Mouse (Mus musculus): ENCODE results near the gene Emd. TPM values are rescaled to one million over a fixed set of nuclear protein-coding genes. Genes with fewer than 3 reads are reported as not detected.
"Not testable (repeated sequence)": the region's sequence is repeated elsewhere in the genome, so short reads cannot be mapped to it uniquely, and the experiment has no call there.

Gene Emd
- 10 to 100 TPM; 57.6 to 61.6 TPM for total RNA-seq (2021)

DNA sequence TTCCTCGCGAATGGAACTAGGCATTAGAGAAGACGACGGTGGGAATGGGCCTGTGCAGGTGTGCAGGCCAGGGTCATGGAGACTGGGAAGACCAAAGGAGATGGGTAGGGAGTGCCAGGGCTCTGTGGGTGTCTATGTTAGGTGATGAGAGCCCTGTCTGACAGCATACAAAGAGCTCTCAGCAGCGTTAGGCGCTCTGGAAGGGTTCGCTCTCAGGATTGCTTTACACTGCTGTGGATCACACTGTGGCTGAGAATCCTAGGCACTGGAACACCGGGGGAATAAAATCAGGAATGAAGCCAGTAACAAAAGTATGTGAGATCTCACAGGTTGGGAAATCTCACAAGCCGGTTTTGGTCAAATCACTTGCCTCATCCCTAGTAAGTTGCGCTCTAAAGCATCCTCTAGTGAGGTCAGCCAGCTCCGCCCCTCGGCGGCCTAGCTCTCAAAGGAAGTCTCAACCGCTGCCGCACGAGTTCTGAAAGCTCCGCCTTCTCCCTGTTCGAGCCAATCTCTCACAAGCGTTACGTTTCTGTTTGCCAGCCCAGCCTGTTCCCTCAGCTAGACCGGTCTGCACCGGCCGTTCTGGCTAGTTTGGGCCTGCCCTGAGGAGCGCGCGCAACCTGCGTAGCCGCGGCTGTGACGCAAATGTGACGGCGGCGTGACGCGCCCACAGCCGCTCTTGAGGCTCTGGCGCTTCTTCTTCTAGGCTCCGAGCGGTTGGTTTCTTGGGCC, at the start of gene Emd:
Gene Emd (plus strand): TSS at position 535 of the 735 bp plus-strand sequence.
- peak; percentile 89 for DNase-seq

DNA sequence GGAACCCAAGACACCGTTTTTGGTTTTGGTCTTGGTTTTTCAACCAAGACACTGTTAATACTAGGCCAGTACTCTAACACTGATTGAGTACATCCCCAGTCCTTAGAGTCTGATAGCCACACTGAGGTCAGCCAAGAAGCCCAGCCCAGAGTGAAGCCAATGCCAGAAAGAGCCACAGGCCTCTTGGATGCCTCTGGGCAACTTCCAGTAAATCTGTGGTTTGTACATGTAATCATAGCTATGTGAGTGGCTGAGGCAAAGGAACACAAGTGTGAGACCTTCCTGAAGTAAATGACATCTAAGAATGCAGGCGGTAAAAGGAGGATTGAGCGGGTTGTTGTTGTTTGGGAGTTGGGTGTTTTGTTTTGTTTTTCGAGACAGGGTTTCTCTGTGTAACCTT, 36.0 kb upstream of the Emd start:
- no peak for DNase-seq

GRCm38 (mm10) chrX:74219449-74219848, 35.0 kb upstream of the Emd start:
- no peak for DNase-seq

DNA sequence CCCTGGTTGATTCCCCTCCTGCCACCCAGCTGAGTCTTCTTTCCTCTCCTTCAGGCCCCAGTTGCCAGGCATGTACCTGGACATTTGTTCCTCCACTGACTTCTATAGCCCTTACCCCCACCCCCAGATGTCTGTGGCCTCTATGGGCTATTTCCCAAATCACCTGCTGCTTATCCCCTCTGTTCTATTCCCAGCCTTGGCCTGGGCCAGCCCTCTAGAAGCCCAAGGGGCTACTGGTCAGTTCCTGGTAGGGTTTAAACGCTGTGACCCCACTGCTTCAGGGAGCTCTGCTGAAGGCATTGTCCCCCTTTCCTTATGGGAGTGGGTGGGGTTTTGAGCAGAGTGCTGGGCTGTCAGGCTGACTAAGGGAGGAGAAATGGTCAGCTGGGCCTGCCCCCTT, 34.4 kb upstream of the Emd start:
- not testable (repeated sequence) for DNase-seq

- no peak for DNase-seq
Measured at GRCm38 (mm10) chrX:74230038-74230437, 24.4 kb upstream of the Emd start.

GRCm38 (mm10) chrX:74233196-74233595, 21.3 kb upstream of the Emd start:
- no peak for DNase-seq

- no peak for DNase-seq
Measured at GRCm38 (mm10) chrX:74240332-74240731, 14.2 kb upstream of the Emd start.

GRCm38 (mm10) chrX:74243396-74243795, 11.1 kb upstream of the Emd start:
- DNase-seq, result no peak

DNA sequence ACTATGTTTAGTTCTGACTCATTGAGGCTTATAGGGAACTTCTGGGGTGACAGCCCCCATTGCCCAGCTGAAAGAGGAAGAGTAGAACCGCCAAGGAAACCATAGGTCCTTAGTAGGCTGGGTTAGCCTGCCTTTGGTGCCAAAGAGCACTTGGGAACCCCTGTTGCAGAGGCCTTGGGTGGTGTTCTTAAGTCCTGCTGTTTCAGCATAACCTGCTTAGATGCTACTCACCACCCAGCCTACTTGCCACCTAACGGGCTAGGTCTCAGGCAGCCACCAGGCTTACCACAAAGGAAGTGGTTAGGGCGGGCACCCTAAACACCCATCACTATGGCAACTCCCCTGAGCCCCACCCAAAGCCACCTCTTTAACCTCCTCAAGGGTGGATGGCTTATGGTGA, 10.7 kb upstream of the Emd start:
- DNase-seq, result no peak

DNA sequence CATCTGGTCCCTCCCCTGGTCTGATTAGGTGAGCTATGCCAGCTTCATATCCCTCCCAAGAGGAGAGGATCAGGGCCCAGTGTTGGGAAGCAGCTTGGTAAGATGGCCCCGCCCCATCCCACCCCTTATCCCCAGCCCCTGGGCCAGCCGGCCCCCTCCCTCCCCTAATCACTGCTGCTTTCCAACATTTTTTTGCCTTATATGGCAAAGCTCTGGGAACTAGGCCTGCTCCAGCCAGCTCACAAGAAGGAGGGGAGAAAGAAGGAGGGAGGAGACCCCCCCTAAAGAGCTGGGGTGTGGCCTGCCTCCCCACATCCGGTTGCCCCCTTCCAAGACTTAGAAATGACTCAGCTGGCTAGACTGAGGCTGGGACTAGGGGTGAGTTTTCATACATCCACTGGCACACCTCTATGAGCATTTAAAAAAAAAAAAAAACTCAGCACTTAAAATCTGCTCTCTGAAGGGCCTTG, 9.8 kb upstream of the Emd start:
- peak; percentile 65 for DNase-seq

DNA sequence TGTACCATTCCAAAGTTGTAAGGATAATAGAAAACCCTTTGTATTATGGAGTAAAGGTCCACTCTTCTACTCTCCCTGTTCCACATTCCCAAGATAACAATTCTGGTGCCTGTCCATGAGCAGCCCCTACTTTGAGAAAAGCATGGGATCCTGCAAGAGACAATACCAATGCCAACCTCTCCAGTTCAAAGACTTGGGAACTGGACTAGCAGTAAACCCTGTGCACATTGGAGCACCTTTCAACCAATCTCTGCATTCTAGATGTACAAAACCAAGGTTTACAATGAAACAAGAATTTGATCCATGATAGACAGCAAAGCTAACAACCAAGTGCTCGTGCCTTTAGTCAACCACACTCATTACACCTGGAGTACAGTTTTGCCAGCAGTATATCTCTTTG, 9.4 kb upstream of the Emd start:
- no peak for DNase-seq

GRCm38 (mm10) chrX:74245687-74246086, 8.8 kb upstream of the Emd start:
- DNase-seq, result peak; percentile 89

DNA sequence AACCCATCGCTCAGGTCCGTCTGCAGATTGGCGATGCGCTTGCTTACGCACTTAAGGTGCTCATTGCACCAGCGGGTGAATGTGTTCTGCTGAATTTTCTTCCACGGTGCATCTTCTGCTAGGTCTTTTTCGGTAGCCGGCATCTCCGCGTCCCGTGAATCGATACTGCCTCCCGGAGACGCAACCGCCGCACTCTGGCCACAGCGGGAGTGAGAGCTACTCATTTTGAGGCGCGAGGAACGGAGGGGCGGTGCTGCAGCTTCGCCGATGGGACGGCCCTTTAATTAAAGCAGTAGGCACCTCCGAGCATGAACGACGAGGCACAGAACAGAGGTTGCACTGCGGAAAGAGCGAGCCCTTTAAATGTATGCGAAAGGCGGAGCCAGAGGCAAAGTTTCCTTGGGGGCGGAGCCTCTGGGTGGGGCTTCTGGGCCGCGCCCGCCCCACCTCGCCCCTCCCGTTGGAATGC, 8.2 kb upstream of the Emd start:
- DNase-seq, result peak; percentile 88

GRCm38 (mm10) chrX:74246693-74247092, 7.8 kb upstream of the Emd start:
- DNase-seq, result peak; percentile 47

DNA sequence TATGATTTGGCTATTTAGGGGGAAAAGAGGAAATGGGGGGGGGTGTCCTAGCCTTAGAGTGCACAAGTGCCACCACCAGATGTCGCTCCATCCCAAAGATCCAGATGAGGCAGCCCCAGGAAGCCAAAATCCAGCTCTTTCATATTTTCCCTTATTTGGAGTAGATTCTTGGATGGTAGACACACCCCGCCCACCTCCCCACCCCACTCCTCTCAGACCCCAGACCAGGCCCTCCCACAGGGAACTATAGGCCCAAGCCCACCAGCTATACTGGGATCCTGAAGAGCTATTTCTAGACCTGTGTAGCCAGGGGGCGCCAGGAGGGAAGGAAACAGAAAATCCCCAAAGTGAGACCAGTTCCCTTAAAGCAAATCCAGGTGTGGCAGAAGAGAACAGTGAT, 5.8 kb upstream of the Emd start:
- DNase-seq, result peak; percentile 81

GRCm38 (mm10) chrX:74249615-74250014, 4.9 kb upstream of the Emd start, which contains the start of gene Flna:
Gene Flna, minus strand, starts transcription at chrX:74249820.
- peak; percentile 79 for DNase-seq

- no peak for DNase-seq
Measured at GRCm38 (mm10) chrX:74254888-74255565, 540 bp downstream of the Emd start.

GRCm38 (mm10) chrX:74257746-74258145, 3.3 kb downstream of the Emd start:
- DNase-seq, result no peak

- DNase-seq, result peak; percentile 12
Measured at GRCm38 (mm10) chrX:74269736-74270061, 15.2 kb downstream of the Emd start.

- DNase-seq, result peak; percentile 92
Measured at GRCm38 (mm10) chrX:74270062-74270901, 15.8 kb downstream of the Emd start, which contains the start of gene Rpl10. Gene Rpl10, plus strand, starts transcription at chrX:74270812.

DNA sequence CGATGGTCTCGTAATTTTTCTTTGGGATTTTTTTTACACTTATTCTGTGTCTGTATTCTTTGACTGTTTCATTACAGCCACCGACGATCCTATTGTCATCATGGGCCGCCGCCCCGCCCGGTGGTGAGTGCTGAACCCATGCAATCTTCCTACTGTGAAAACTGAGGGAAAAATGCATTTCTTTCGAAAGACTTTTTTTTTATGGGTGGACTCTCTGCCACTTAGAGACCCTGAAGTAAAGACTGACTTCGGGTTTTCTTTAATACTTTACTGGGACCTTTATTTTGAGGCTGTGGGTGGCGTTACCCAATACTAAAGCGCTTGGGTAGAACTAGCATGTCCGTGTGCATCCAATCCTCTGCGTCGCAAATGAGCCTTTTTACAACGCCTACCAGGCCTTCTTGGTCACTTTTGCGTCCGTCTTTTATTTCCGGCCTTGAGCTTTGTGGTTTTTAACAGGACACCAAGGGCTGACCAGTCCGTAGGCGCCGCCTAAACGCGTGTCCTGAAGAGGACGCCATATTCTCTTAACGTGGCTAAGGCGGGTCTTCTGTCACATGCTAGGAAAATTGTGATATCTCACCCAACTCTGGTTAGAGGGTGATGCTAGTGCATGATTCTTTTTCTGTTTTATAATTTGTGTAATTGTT, 16.5 kb downstream of the Emd start:
- DNase-seq, result peak; percentile 46

Measured in heart, postnatal 4 days (tissue).